8 mouse cellular contexts compared by ENCODE assay signal in the genomic region with DNA sequence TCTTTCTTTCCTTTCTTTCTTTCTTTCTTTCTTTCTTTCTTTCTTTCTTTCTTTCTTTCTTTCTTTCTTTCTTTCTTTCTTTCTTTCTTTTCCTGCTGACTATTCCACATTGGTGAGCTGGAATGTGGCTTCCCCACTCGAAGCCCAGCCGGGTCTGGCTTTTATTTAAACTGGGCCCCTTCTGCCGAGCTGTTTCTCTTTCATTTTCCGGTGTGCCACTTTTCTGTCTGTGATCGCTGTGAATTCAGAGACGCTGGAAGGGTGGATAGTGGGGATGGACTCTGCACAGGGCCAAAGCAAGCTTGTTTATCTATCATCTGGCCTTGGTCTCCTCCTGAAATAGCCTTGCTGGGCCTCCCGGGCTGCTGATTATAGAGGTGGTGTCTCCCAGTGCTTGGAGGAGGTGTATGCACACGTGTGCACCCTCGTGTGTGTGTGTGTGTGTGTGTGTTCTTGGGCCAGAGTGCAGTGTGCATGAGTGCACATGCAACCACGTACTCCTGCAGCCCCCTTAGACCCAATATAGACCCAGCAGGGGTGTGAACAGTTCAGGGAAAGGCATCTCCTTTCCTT. TPM values are rescaled to one million over a fixed set of nuclear protein-coding genes. Genes with fewer than 3 reads are reported as not detected.
DNase-seq lines count a peak whose midpoint lies in the region; ATAC-seq and TF ChIP-seq lines count a peak whose summit lies in the region.

No protein-coding gene starts in this region.

- no peaks in the 10 kb centered on the region for H3K36me3 ChIP-seq in heart, embryonic 10.5 days
- no peaks in the 10 kb centered on the region for H3K36me3 ChIP-seq in midbrain, embryonic 12.5 days
- H3K36me3 ChIP-seq in midbrain, embryonic 15.5 days (replicated peaks): no peaks in the 10 kb centered on the region
- no peaks in the 10 kb centered on the region for H3K36me3 ChIP-seq in intestine, postnatal 0 days (ENCODE audit: control insufficient read depth, insufficient read depth)
- no peaks in the 10 kb centered on the region for H3K36me3 ChIP-seq in stomach, embryonic 15.5 days

- H3K4me3 ChIP-seq in heart, embryonic 10.5 days: peak overlapping the region; percentile 38
- peak overlapping the region; percentile 6; the same call in 1 of the 2 replicates for H3K4me3 ChIP-seq in midbrain, embryonic 12.5 days
- no peak overlapping the region for H3K4me3 ChIP-seq in midbrain, embryonic 15.5 days
- peak overlapping the region; percentile 21 for H3K4me3 ChIP-seq in intestine, postnatal 0 days (ENCODE audit: low read depth, low read length)
- H3K4me3 ChIP-seq in stomach, embryonic 15.5 days (replicated peaks): peak overlapping the region; percentile 19

- intact Hi-C loops in heart, postnatal 14 days (cut with DNase I): loop anchor here (2.0 kb wide), 1 partner anchor 160 kb away; no protein-coding TSS in a partner anchor

- DNase-seq in heart, embryonic 10.5 days (ENCODE audit: low spot score): no peak
- no peak for DNase-seq in heart, postnatal 14 days

- 25% methylated on average over 10 of the region's 10 CpGs for WGBS in heart, embryonic 10.5 days
- WGBS in midbrain, embryonic 12.5 days: 65% methylated on average over 10 of the region's 10 CpGs
- 61% methylated on average over 10 of the region's 10 CpGs for WGBS in midbrain, embryonic 15.5 days
- 17% methylated on average over 10 of the region's 10 CpGs for WGBS in intestine, postnatal 0 days
- 25% methylated on average over 10 of the region's 10 CpGs for WGBS in stomach, embryonic 15.5 days

- H3K4me2 ChIP-seq in midbrain, embryonic 12.5 days (replicated peaks): no peak overlapping the region
- no peak overlapping the region for H3K4me2 ChIP-seq in midbrain, embryonic 15.5 days
- peak overlapping the region; percentile 67 for H3K4me2 ChIP-seq in intestine, postnatal 0 days (replicated peaks; ENCODE audit: low read depth)
- H3K4me2 ChIP-seq in stomach, embryonic 15.5 days: peak overlapping the region; percentile 57

- 0 out of 2 replicates have a peak, but pooled peaks cover 12% of the 10 kb centered on the region for H3K27me3 ChIP-seq in heart, embryonic 10.5 days (ENCODE audit: insufficient read depth, poor library complexity, severe bottlenecking)
- peaks cover 12% of the 10 kb centered on the region; the same call in 1 of the 2 replicates for H3K27me3 ChIP-seq in midbrain, embryonic 12.5 days
- H3K27me3 ChIP-seq in midbrain, embryonic 15.5 days (replicated peaks): peaks cover 7% of the 10 kb centered on the region; the same call in 1 of the 2 replicates
- no peaks in the 10 kb centered on the region for H3K27me3 ChIP-seq in intestine, postnatal 0 days (replicated peaks; ENCODE audit: control insufficient read depth, insufficient read depth, low read length)
- no peaks in the 10 kb centered on the region for H3K27me3 ChIP-seq in stomach, embryonic 15.5 days (replicated peaks)

- no peaks in the 10 kb centered on the region for H3K9me3 ChIP-seq in heart, embryonic 10.5 days
- H3K9me3 ChIP-seq in midbrain, embryonic 12.5 days: no peaks in the 10 kb centered on the region
- no peaks in the 10 kb centered on the region for H3K9me3 ChIP-seq in midbrain, embryonic 15.5 days
- no peaks in the 10 kb centered on the region for H3K9me3 ChIP-seq in intestine, postnatal 0 days (ENCODE audit: control insufficient read depth)
- H3K9me3 ChIP-seq in stomach, embryonic 15.5 days: no peaks in the 10 kb centered on the region

- ATAC-seq in midbrain, embryonic 12.5 days (ENCODE audit: low FRiP score, low read depth): no peak
- no peak for ATAC-seq in midbrain, embryonic 15.5 days (replicated peaks)
- peak; percentile 83 for ATAC-seq in intestine, postnatal 0 days
- no peak for ATAC-seq in stomach, embryonic 15.5 days (ENCODE audit: insufficient read depth, low FRiP score, low read depth)
- ATAC-seq in inflammation-experienced regulatory T-cells, adult 6 months: no peak
- ATAC-seq in megakaryocyte progenitor cell, adult 5-6 weeks (replicated peaks; ENCODE audit: poor library complexity): no peak

- TF ChIP-seq CTCF in intestine, postnatal 0 days (IDR thresholded peaks at IDR 0.05; ENCODE audit: low read depth): no peak

- no peak overlapping the region for H3K9ac ChIP-seq in midbrain, embryonic 12.5 days (replicated peaks)
- no peak overlapping the region for H3K9ac ChIP-seq in midbrain, embryonic 15.5 days
- peak overlapping the region; percentile 50; the same call in 1 of the 2 replicates for H3K9ac ChIP-seq in intestine, postnatal 0 days (ENCODE audit: low read depth, low read length)
- no peak overlapping the region for H3K9ac ChIP-seq in stomach, embryonic 15.5 days

- peak overlapping the region; percentile 77; the same call in 1 of the 2 replicates for H3K27ac ChIP-seq in heart, embryonic 10.5 days
- no peak overlapping the region for H3K27ac ChIP-seq in midbrain, embryonic 12.5 days (replicated peaks)
- no peak overlapping the region for H3K27ac ChIP-seq in midbrain, embryonic 15.5 days
- peak overlapping the region; percentile 69 for H3K27ac ChIP-seq in intestine, postnatal 0 days (ENCODE audit: low read depth, low read length)
- no peak overlapping the region; the same call in 1 of the 2 replicates for H3K27ac ChIP-seq in stomach, embryonic 15.5 days

- peaks cover 50% of the 10 kb centered on the region for H3K4me1 ChIP-seq in heart, embryonic 10.5 days
- H3K4me1 ChIP-seq in midbrain, embryonic 12.5 days: peaks cover 18% of the 10 kb centered on the region; the same call in 1 of the 2 replicates
- H3K4me1 ChIP-seq in midbrain, embryonic 15.5 days: peaks cover 11% of the 10 kb centered on the region
- peaks cover 12% of the 10 kb centered on the region; the same call in 1 of the 2 replicates for H3K4me1 ChIP-seq in intestine, postnatal 0 days (replicated peaks; ENCODE audit: control insufficient read depth, insufficient read depth, low read length)
- peaks cover 54% of the 10 kb centered on the region for H3K4me1 ChIP-seq in stomach, embryonic 15.5 days

RNA-seq across cellular contexts. Expression of a gene that starts 33.5 kb away (rescaled TPM):
- polyA plus RNA-seq in heart, embryonic 10.5 days (2016; fragmentation: Nextera tagmentation; extraction: Ambion mirVana): 148 and 164 TPM in 2 replicates
- total RNA-seq in heart, postnatal 14 days (2021): 10 to 100 TPM; 44.6 to 45.7 TPM
- polyA plus RNA-seq in midbrain, embryonic 12.5 days (2016; fragmentation: Nextera tagmentation; extraction: Ambion mirVana): 162 and 176 TPM in 2 replicates
- polyA plus RNA-seq in midbrain, embryonic 15.5 days (2015; fragmentation: Nextera tagmentation; extraction: Ambion mirVana): 106 and 112 TPM in 2 replicates
- polyA plus RNA-seq in intestine, postnatal 0 days (2015; fragmentation: Nextera tagmentation; extraction: Ambion mirVana): 74.5 and 81.5 TPM in 2 replicates
- polyA plus RNA-seq in stomach, embryonic 15.5 days (2015; fragmentation: Nextera tagmentation; extraction: Ambion mirVana): 107 and 121 TPM in 2 replicates
- polyA plus RNA-seq in inflammation-experienced regulatory T-cells, adult 6 months (2017; shearing (Covaris generic)): 100 to 1,000 TPM; 313 to 340 (median 332) TPM
- total RNA-seq in megakaryocyte progenitor cell, adult 5-6 weeks (2015): 73.7 and 81.7 TPM in 2 replicates
- 140 and 159 TPM in 2 replicates for total RNA-seq in megakaryocyte progenitor cell, adult 5-6 weeks (2017)

Comparison
In these comparisons a context has a peak if more than half of its experiments do, and no peak if none do; other contexts are left out.
1. H3K27ac ChIP-seq: peak in heart, embryonic 10.5 days (single experiment) and intestine, postnatal 0 days (single experiment); none in midbrain, embryonic 12.5 days (single experiment), midbrain, embryonic 15.5 days (single experiment) and stomach, embryonic 15.5 days (single experiment).
2. H3K4me2 ChIP-seq: peak in intestine, postnatal 0 days (single experiment) and stomach, embryonic 15.5 days (single experiment); none in midbrain, embryonic 12.5 days (single experiment) and midbrain, embryonic 15.5 days (single experiment).